In the genomic region with DNA sequence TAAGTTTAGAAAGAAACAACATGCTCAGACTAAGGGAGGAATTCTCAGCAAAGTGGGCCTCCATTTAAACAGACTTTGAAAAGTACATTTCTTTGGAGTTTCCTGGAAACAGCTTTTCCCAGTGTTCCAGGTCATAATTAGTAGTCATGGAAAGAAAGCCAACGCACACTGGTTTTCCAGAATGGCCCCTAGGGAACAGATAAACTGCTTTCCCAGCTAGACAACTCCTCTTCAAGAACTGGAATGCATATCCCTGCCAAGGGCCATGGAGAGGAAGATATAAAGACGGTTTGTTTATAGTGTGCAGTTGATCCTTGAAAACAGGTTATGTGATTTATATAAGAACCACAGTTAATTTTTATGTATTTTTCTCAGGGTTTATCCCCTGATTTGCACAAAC, we compare ENCODE assay signal across 13 mouse cellular contexts.
DNase-seq lines count a peak whose midpoint lies in the region; ATAC-seq and TF ChIP-seq lines count a peak whose summit lies in the region.
"Had no signal": no experiment of that assay in that cellular context is flagged by ENCODE, and none has a peak within 500 bp of the region (broad histone marks: within the 10 kb centered on the region; RNA-seq: fewer than 3 reads in every experiment).

No protein-coding gene starts in this region.

- H3K27ac ChIP-seq in hindbrain, postnatal 0 days, result no peak overlapping the region
- no peak overlapping the region for H3K27ac ChIP-seq in hindbrain, embryonic 13.5 days
- H3K27ac ChIP-seq in midbrain, embryonic 14.5 days (replicated peaks; ENCODE audit: low read depth, low read length), result no peak overlapping the region
- no peak overlapping the region for H3K27ac ChIP-seq in midbrain, embryonic 15.5 days
- H3K27ac ChIP-seq: liver, embryonic 13.5 days had no signal

- WGBS in hindbrain, postnatal 0 days, result 41% methylated on average over 2 of the region's 2 CpGs
- 72% methylated on average over 2 of the region's 2 CpGs for WGBS in hindbrain, embryonic 13.5 days
- 75% methylated on average over 2 of the region's 2 CpGs for WGBS in midbrain, embryonic 14.5 days
- 63% methylated on average over 2 of the region's 2 CpGs for WGBS in midbrain, embryonic 15.5 days

- H3K36me3 ChIP-seq in hindbrain, postnatal 0 days (ENCODE audit: insufficient read depth, low read length), result no peaks in the 10 kb centered on the region
- no peaks in the 10 kb centered on the region for H3K36me3 ChIP-seq in hindbrain, embryonic 13.5 days
- H3K36me3 ChIP-seq in midbrain, embryonic 14.5 days (ENCODE audit: control insufficient read depth, insufficient read depth, low read length), result no peaks in the 10 kb centered on the region
- no peaks in the 10 kb centered on the region for H3K36me3 ChIP-seq in midbrain, embryonic 15.5 days (replicated peaks)
- H3K36me3 ChIP-seq: liver, embryonic 13.5 days had no signal

- H3K9ac ChIP-seq in hindbrain, postnatal 0 days (replicated peaks; ENCODE audit: low read length), result no peak overlapping the region
- H3K9ac ChIP-seq in hindbrain, embryonic 13.5 days, result no peak overlapping the region
- H3K9ac ChIP-seq in midbrain, embryonic 14.5 days (replicated peaks; ENCODE audit: low read length), result no peak overlapping the region
- H3K9ac ChIP-seq in midbrain, embryonic 15.5 days, result no peak overlapping the region
- H3K9ac ChIP-seq: liver, embryonic 13.5 days had no signal

- peak; percentile 28 for DNase-seq in hindbrain, postnatal 0 days (ENCODE audit: low spot score)
- DNase-seq in midbrain, embryonic 14.5 days, result peak; percentile 3
- peak; percentile 69 for DNase-seq in heart, adult 8-10 months (ENCODE audit: low spot score)
- peak; percentile 31 for DNase-seq in kidney, postnatal 14 days
- no peak for DNase-seq in adrenal gland, adult 18-20 months (ENCODE audit: low spot score in 2 of 2)
- DNase-seq: adrenal gland, postnatal 36 days; cerebellum, adult 9-10 months; liver, embryonic 13.5 days; right cerebral cortex, postnatal 4 days had no signal

- no peak overlapping the region for H3K4me3 ChIP-seq in hindbrain, postnatal 0 days (ENCODE audit: low read length)
- no peak overlapping the region for H3K4me3 ChIP-seq in hindbrain, embryonic 13.5 days
- H3K4me3 ChIP-seq in midbrain, embryonic 14.5 days (replicated peaks; ENCODE audit: low read depth, low read length), result no peak overlapping the region
- H3K4me3 ChIP-seq in midbrain, embryonic 15.5 days, result no peak overlapping the region
- H3K4me3 ChIP-seq: liver, embryonic 13.5 days; myocyte had no signal

- no peak for ATAC-seq in hindbrain, postnatal 0 days
- no peak for ATAC-seq in hindbrain, embryonic 13.5 days (ENCODE audit: low FRiP score)
- no peak for ATAC-seq in midbrain, embryonic 14.5 days (ENCODE audit: low FRiP score, low TSS enrichment)
- ATAC-seq in midbrain, embryonic 15.5 days (replicated peaks), result no peak
- ATAC-seq: forebrain, embryonic 16.5 days had no signal

- no peaks in the 10 kb centered on the region for H3K9me3 ChIP-seq in hindbrain, postnatal 0 days (ENCODE audit: low read length)
- no peaks in the 10 kb centered on the region for H3K9me3 ChIP-seq in hindbrain, embryonic 13.5 days
- H3K9me3 ChIP-seq in midbrain, embryonic 14.5 days (ENCODE audit: control insufficient read depth, low read length), result no peaks in the 10 kb centered on the region
- no peaks in the 10 kb centered on the region for H3K9me3 ChIP-seq in midbrain, embryonic 15.5 days
- H3K9me3 ChIP-seq: liver, embryonic 13.5 days had no signal

- no peaks in the 10 kb centered on the region for H3K4me1 ChIP-seq in hindbrain, postnatal 0 days (ENCODE audit: insufficient read depth, low read length)
- no peaks in the 10 kb centered on the region for H3K4me1 ChIP-seq in hindbrain, embryonic 13.5 days (replicated peaks)
- no peaks in the 10 kb centered on the region for H3K4me1 ChIP-seq in midbrain, embryonic 14.5 days (ENCODE audit: control insufficient read depth, insufficient read depth, low read length)
- H3K4me1 ChIP-seq in midbrain, embryonic 15.5 days, result no peaks in the 10 kb centered on the region
- H3K4me1 ChIP-seq: liver, embryonic 13.5 days had no signal

- H3K4me2 ChIP-seq in hindbrain, postnatal 0 days (ENCODE audit: low read depth, low read length), result no peak overlapping the region
- no peak overlapping the region for H3K4me2 ChIP-seq in hindbrain, embryonic 13.5 days
- H3K4me2 ChIP-seq in midbrain, embryonic 14.5 days (ENCODE audit: low read length), result no peak overlapping the region
- H3K4me2 ChIP-seq in midbrain, embryonic 15.5 days, result no peak overlapping the region
- H3K4me2 ChIP-seq: liver, embryonic 13.5 days had no signal

- TF ChIP-seq CTCF in hindbrain, postnatal 0 days (IDR thresholded peaks at IDR 0.05; ENCODE audit: low read depth), result no peak

- H3K27me3 ChIP-seq in hindbrain, postnatal 0 days (ENCODE audit: insufficient read depth, low read length), result no peaks in the 10 kb centered on the region
- H3K27me3 ChIP-seq in hindbrain, embryonic 13.5 days, result no peaks in the 10 kb centered on the region
- H3K27me3 ChIP-seq in midbrain, embryonic 14.5 days (ENCODE audit: control insufficient read depth, insufficient read depth, low read length), result no peaks in the 10 kb centered on the region
- no peaks in the 10 kb centered on the region for H3K27me3 ChIP-seq in midbrain, embryonic 15.5 days (replicated peaks)
- H3K27me3 ChIP-seq: liver, embryonic 13.5 days had no signal

Comparison
In these comparisons a context has a peak if more than half of its experiments do, and no peak if none do; other contexts are left out.
1. DNase-seq: peak in hindbrain, postnatal 0 days (single experiment), midbrain, embryonic 14.5 days (single experiment), heart, adult 8-10 months (single experiment) and kidney, postnatal 14 days (single experiment); none in adrenal gland, adult 18-20 months (0 of 2).